Mouse (Mus musculus) stomach, postnatal 0 days (tissue): ENCODE measurements at regions not wholly inside any gene's neighbourhood (a gene's known extent, or its start where the extent isn't known, plus 50 kb on each side); places are given as distances from the start of the nearest gene placed in this dataset.

ENCODE experiments used
- CTCF ChIP-seq: IDR thresholded peaks from 2 replicates; pipeline ENCODE4 v1.5.1; 2016; ENCODE audit warnings: antibody characterized with exemption, low read depth, mild to moderate bottlenecking, moderate library complexity
- EP300 ChIP-seq: optimal IDR thresholded peaks from 2 replicates; pipeline ENCODE3; 2016; ENCODE audit warnings: antibody characterized with exemption

DNA sequence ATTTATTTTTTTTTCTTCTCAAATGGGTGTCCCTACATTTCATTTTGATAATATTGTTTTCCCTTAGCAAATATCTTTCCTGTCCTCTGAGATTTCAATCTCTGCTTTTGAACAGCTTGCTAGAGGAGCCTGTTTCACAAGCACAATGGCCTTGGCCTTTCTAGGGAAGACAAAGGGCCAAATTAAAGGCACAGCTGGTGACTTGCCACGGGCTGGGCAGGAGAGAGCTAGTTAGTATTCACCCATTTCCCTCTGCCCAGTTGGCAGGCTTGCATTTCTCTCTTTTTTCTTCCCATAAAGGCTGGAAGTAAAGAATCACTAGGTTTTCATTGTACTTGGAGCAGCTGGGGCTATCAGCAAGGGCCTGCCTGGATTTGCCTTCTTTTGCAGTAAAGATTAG, 188.9 kb upstream of the Gpr101 start:
- TF ChIP-seq CTCF = no peak
- no peak for TF ChIP-seq EP300
